Mouse (Mus musculus): ENCODE results near the gene H2-Ke6. TPM values are rescaled to one million over a fixed set of nuclear protein-coding genes. Genes with fewer than 3 reads are reported as not detected.

The H2-Ke6 gene
- total RNA-seq (2022): 10 to 100 TPM; 57.9 to 62.2 (median 58.3) TPM

GRCm38 (mm10) chr17:34027656-34028223 is at the start of gene H2-Ke6:
H2-Ke6 (minus strand) TSS chr17:34028060.
- peak; percentile 91 to 93 for DNase-seq (ENCODE audit: low spot score in 2 of 2)

- DNase-seq (ENCODE audit: low spot score in 2 of 2): peak; percentile 35 to 71
These were observed 49.7 kb upstream of the H2-Ke6 start for GRCm38 (mm10) chr17:34077549-34077948.

- peak in 1 of 2 experiments; percentile 79 for DNase-seq (ENCODE audit: low spot score in 2 of 2)
These were observed 47.4 kb upstream of the H2-Ke6 start for GRCm38 (mm10) chr17:34075271-34075670.

GRCm38 (mm10) chr17:34072091-34072490 is 44.2 kb upstream of the H2-Ke6 start:
- DNase-seq (ENCODE audit: low spot score in 2 of 2): no peak

GRCm38 (mm10) chr17:34068864-34069263 is 41.0 kb upstream of the H2-Ke6 start:
- no peak for DNase-seq (ENCODE audit: low spot score in 2 of 2)

GRCm38 (mm10) chr17:34057224-34057623 is 29.4 kb upstream of the H2-Ke6 start:
- DNase-seq (ENCODE audit: low spot score in 2 of 2): no peak

- no peak for DNase-seq (ENCODE audit: low spot score in 2 of 2)
These were observed 19.7 kb upstream of the H2-Ke6 start for GRCm38 (mm10) chr17:34047404-34048050.

GRCm38 (mm10) chr17:34045941-34046340 is 18.1 kb upstream of the H2-Ke6 start:
- DNase-seq (ENCODE audit: low spot score in 2 of 2): no peak

GRCm38 (mm10) chr17:34039562-34040450 is 11.9 kb upstream of the H2-Ke6 start:
- DNase-seq (ENCODE audit: low spot score in 2 of 2): peak in 1 of 2 experiments; percentile 30

- peak in 1 of 2 experiments; percentile 44 for DNase-seq (ENCODE audit: low spot score in 2 of 2)
These were observed 11.2 kb upstream of the H2-Ke6 start, which contains the start of gene Col11a2 for GRCm38 (mm10) chr17:34038878-34039561. Col11a2 (plus strand) TSS chr17:34039437.

- peak; percentile 69 to 75 for DNase-seq (ENCODE audit: low spot score in 2 of 2)
These were observed 10.6 kb upstream of the H2-Ke6 start for GRCm38 (mm10) chr17:34038440-34038839.

GRCm38 (mm10) chr17:34037241-34037640 is 9.4 kb upstream of the H2-Ke6 start:
- peak in 1 of 2 experiments; percentile 12 for DNase-seq (ENCODE audit: low spot score in 2 of 2)

- peak in 1 of 2 experiments; percentile 32 for DNase-seq (ENCODE audit: low spot score in 2 of 2)
These were observed 8.8 kb upstream of the H2-Ke6 start for GRCm38 (mm10) chr17:34036647-34037046.

GRCm38 (mm10) chr17:34035517-34035916 is 7.7 kb upstream of the H2-Ke6 start:
- DNase-seq (ENCODE audit: low spot score in 2 of 2): no peak

- peak; percentile 53 to 75 for DNase-seq (ENCODE audit: low spot score in 2 of 2)
These were observed 6.2 kb upstream of the H2-Ke6 start for GRCm38 (mm10) chr17:34034064-34034463.

GRCm38 (mm10) chr17:34033441-34033840 is 5.6 kb upstream of the H2-Ke6 start:
- no peak for DNase-seq (ENCODE audit: low spot score in 2 of 2)

- DNase-seq (ENCODE audit: low spot score in 2 of 2): peak in 1 of 2 experiments; percentile 31
These were observed 4.9 kb upstream of the H2-Ke6 start for GRCm38 (mm10) chr17:34032806-34033205.

GRCm38 (mm10) chr17:34032174-34032632 is 4.3 kb upstream of the H2-Ke6 start:
- peak in 1 of 2 experiments; percentile 61 for DNase-seq (ENCODE audit: low spot score in 2 of 2)

- peak; percentile 96 to 97 for DNase-seq (ENCODE audit: low spot score in 2 of 2)
These were observed 3.8 kb upstream of the H2-Ke6 start, which contains the start of the genes Slc39a7 and Rxrb for GRCm38 (mm10) chr17:34031465-34032173. Slc39a7 (minus strand) TSS chr17:34031682. Rxrb (plus strand) TSS chr17:34031812.

- peak in 1 of 2 experiments; percentile 48 for DNase-seq (ENCODE audit: low spot score in 2 of 2)
These were observed 3.0 kb upstream of the H2-Ke6 start for GRCm38 (mm10) chr17:34030861-34031326.

Measured in layer of hippocampus, adult 8-10 months (tissue).